Mouse (Mus musculus): Measurements from ENCODE around the gene Dst.

- TF ChIP-seq CTCF (conservative IDR thresholded peaks at IDR 0.05; ENCODE audit: low read length), result no peak
- TF ChIP-seq POU5F1 (IDR thresholded peaks at IDR 0.05; ENCODE audit: borderline replicate concordance, low read length), result no peak
Measured at GRCm38 (mm10) chr1:34103713-34104172, 195.7 kb downstream of the Dst start.

Data from E14TG2a.4 (cell line).